Mouse (Mus musculus): ENCODE measurements at regions not wholly inside any gene's neighbourhood (a gene's known extent, or its start where the extent isn't known, plus 50 kb on each side); places are given as distances from the start of the nearest gene placed in this dataset.
A peak's percentile ranks its signal among the peaks of the same experiment; 100 is the strongest.

DNA sequence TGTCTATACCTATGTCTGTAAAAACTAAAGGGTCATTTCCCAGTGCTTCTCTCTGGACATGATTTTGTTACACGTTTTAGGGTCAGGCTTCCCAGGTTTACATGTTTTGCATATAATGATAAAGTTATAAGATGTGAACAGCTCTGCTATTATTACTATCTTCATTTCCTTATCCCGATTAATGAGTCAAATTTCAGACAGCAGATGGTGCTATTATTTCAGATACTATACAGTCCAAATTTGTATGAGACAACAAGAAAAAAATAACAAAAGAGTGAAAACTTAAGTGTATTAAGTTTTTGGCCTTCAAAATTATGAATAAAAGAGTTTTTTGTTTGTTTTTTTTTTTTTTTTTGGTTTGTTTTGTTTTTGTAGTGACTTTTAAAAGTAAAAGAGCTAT, 922.9 kb upstream of the Ppp6c start:
- no peak for DNase-seq

DNA sequence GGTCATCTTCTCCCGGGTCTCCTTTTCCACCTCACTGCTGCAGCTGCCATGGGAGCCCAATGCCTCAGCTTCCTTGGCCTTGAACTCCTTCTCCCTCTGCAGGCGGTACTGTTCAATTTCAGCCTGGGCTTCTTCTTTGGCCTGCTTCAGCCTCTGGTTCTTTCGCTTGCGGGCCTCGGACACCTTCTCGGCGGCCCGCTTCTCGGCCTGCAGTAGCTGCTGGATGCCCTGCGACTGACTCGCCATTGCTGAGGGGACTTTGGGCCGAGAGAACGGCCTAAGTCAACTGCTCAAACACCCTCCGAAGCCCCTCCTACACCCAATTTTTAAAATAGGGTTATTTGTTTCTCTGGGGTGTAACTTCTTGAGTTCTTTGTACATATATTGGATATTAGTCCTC, 901.4 kb upstream of the Ppp6c start:
- peak; percentile 12 for DNase-seq

DNA sequence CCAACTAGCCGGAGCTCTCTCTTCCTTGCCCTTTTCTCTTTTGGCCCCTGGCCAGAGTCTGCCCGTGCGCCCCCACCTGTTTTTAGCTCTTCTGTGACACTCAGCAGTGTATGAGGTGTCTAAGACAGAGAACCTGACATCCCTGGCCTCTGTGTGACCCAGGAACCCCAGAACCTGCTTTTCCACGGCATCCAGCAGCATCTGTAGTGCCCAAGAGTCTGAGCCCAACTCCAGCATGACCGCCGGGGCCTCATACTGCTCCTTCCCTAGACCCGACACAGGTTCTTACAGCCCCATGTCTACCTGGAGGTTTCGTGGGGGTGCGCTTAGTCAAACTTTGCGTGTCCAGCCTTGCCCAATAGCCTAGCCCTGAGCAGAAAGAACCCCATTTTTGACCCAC, 892.9 kb upstream of the Ppp6c start:
- no peak for DNase-seq

DNA sequence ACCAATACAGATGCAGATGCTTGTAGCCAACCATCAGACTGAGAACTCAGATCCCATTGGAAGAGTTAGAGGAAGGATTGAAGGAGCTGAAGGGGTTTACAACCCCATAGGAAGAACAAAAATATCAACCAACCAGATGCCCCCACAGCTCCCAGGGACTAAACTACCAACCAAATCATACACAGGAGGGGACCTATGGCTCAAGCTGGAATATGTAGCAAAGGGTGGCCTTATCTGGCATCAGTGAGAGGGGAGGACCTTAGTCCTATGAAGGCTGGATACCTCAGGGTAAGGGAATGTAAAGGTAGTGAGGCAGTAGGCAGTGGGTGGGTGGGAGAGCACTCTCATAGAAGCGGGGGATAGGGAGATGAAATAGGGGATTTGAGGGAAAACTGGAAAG, 888.2 kb upstream of the Ppp6c start:
- no peak for DNase-seq
